Comparison of ENCODE assay signal across 8 mouse cellular contexts in the genomic region with DNA sequence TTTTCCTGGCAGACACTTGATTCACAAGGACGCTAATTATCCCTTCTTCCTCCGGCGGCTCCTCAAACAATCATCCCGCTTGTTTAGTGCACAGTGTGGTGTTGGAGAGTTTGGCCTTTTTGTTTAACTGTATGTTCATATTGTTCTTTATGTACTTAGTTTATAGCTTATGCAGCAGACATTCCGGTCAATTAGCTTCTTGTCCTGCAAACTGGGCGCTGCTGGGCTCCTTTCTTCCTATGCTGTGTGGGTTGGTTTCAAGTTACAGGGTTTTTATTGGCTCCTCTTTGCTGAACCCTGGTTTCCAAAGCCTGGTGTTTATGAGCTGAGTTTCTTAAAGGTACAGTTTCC.
DNase-seq lines count a peak whose midpoint lies in the region; ATAC-seq lines count a peak whose summit lies in the region.

No protein-coding gene starts in this region.

- no peak for ATAC-seq in embryonic facial prominence, embryonic 13.5 days (ENCODE audit: insufficient number of reproducible peaks, insufficient read depth, low FRiP score, low TSS enrichment, low read depth)
- ATAC-seq in limb, embryonic 12.5 days (ENCODE audit: insufficient number of reproducible peaks, insufficient read depth, low FRiP score, low TSS enrichment, low read depth), result peak; percentile 84
- peak; percentile 34; the same call in 1 of the 2 replicates for ATAC-seq in neural tube, embryonic 13.5 days (ENCODE audit: low read depth)

- H3K9me3 ChIP-seq in embryonic facial prominence, embryonic 13.5 days, result no peaks in the 10 kb centered on the region
- H3K9me3 ChIP-seq in hindbrain, embryonic 10.5 days, result no peaks in the 10 kb centered on the region
- no peaks in the 10 kb centered on the region for H3K9me3 ChIP-seq in limb, embryonic 12.5 days
- H3K9me3 ChIP-seq in neural tube, embryonic 13.5 days, result no peaks in the 10 kb centered on the region

- H3K27ac ChIP-seq in embryonic facial prominence, embryonic 13.5 days, result peak overlapping the region; percentile 84
- H3K27ac ChIP-seq in hindbrain, embryonic 10.5 days, result peak overlapping the region; percentile 86
- peak overlapping the region; percentile 94 for H3K27ac ChIP-seq in limb, embryonic 12.5 days
- H3K27ac ChIP-seq in neural tube, embryonic 13.5 days (replicated peaks), result peak overlapping the region; percentile 75

- no peaks in the 10 kb centered on the region for H3K36me3 ChIP-seq in embryonic facial prominence, embryonic 13.5 days
- no peaks in the 10 kb centered on the region for H3K36me3 ChIP-seq in hindbrain, embryonic 10.5 days
- no peaks in the 10 kb centered on the region for H3K36me3 ChIP-seq in limb, embryonic 12.5 days
- H3K36me3 ChIP-seq in neural tube, embryonic 13.5 days, result no peaks in the 10 kb centered on the region

- peak overlapping the region; percentile 54 for H3K4me2 ChIP-seq in embryonic facial prominence, embryonic 13.5 days
- peak overlapping the region; percentile 57 for H3K4me2 ChIP-seq in limb, embryonic 12.5 days
- H3K4me2 ChIP-seq in neural tube, embryonic 13.5 days, result peak overlapping the region; percentile 42

- WGBS in embryonic facial prominence, embryonic 13.5 days, result 2% methylated on average over 6 of the region's 6 CpGs
- 2% methylated on average over 6 of the region's 6 CpGs for WGBS in hindbrain, embryonic 10.5 days
- WGBS in limb, embryonic 12.5 days, result 0% methylated on average over 6 of the region's 6 CpGs
- WGBS in neural tube, embryonic 13.5 days, result under 1% methylated on average over 6 of the region's 6 CpGs

- H3K4me3 ChIP-seq in embryonic facial prominence, embryonic 13.5 days, result peak overlapping the region; percentile 29
- H3K4me3 ChIP-seq in hindbrain, embryonic 10.5 days, result peak overlapping the region; percentile 36
- H3K4me3 ChIP-seq in limb, embryonic 12.5 days (replicated peaks), result peak overlapping the region; percentile 19; the same call in 1 of the 2 replicates
- H3K4me3 ChIP-seq in neural tube, embryonic 13.5 days, result no peak overlapping the region

- no peak overlapping the region for H3K9ac ChIP-seq in embryonic facial prominence, embryonic 13.5 days
- H3K9ac ChIP-seq in limb, embryonic 12.5 days (replicated peaks), result peak overlapping the region; percentile 44; the same call in 1 of the 2 replicates
- H3K9ac ChIP-seq in neural tube, embryonic 13.5 days, result no peak overlapping the region

- no peaks in the 10 kb centered on the region for H3K27me3 ChIP-seq in embryonic facial prominence, embryonic 13.5 days
- H3K27me3 ChIP-seq in hindbrain, embryonic 10.5 days (ENCODE audit: insufficient read depth, poor library complexity, severe bottlenecking), result no peaks in the 10 kb centered on the region
- no peaks in the 10 kb centered on the region for H3K27me3 ChIP-seq in limb, embryonic 12.5 days
- H3K27me3 ChIP-seq in neural tube, embryonic 13.5 days, result no peaks in the 10 kb centered on the region

- peaks cover 50% of the 10 kb centered on the region for H3K4me1 ChIP-seq in embryonic facial prominence, embryonic 13.5 days
- H3K4me1 ChIP-seq in hindbrain, embryonic 10.5 days (replicated peaks), result peaks cover 73% of the 10 kb centered on the region
- H3K4me1 ChIP-seq in limb, embryonic 12.5 days (replicated peaks), result peaks cover 62% of the 10 kb centered on the region
- peaks cover 67% of the 10 kb centered on the region for H3K4me1 ChIP-seq in neural tube, embryonic 13.5 days (replicated peaks)

- DNase-seq in adrenal gland, postnatal 14 days, result peak; percentile 58
- DNase-seq in hindbrain, embryonic 10.5 days (ENCODE audit: low spot score), result peak; percentile 57
- no peak for DNase-seq in cerebellum, postnatal 36 days
- no peak for DNase-seq in frontal cortex, postnatal 14 days (ENCODE audit: low spot score in 2 of 2)
- no peak for DNase-seq in gastrocnemius, adult 8-10 months (ENCODE audit: low spot score in 2 of 2)

Comparison
In these comparisons a context has a peak if more than half of its experiments do, and no peak if none do; other contexts are left out.
1. DNase-seq: peak in adrenal gland, postnatal 14 days (single experiment) and hindbrain, embryonic 10.5 days (single experiment); none in cerebellum, postnatal 36 days (0 of 2), frontal cortex, postnatal 14 days (0 of 2) and gastrocnemius, adult 8-10 months (0 of 2).
2. Peak in every context shown above with its lines, with median percentiles within 50 percentile points of each other: H3K27ac ChIP-seq and H3K4me2 ChIP-seq.